Mouse (Mus musculus) layer of hippocampus, adult 18-20 months (tissue): ENCODE measurements around the gene Plaa. TPM values are rescaled to one million over a fixed set of nuclear protein-coding genes. Genes with fewer than 3 reads are reported as not detected.
"Not testable (repeated sequence)": the region's sequence is repeated elsewhere in the genome, so short reads cannot be mapped to it uniquely, and the experiment has no call there.

Source experiments
- DNase-seq, 2 experiments: peaks; one replicate each; pipeline ENCODE4 v3.0.0; 2022; ENCODE audit warnings: low spot score in 2 of 2
- long read RNA-seq: library from polyadenylated mRNA; stranded (forward); transcript quantifications from one replicate; pipeline ENCODE4 v2.0.0, GENCODE M21; 2021
- total RNA-seq, 2 experiments: library from RNA; stranded (reverse); gene quantifications; 2 replicates each; pipeline ENCODE4 v1.2.3; 2021

The Plaa gene
- 10 to 100 TPM; 38.7 to 42.5 TPM for total RNA-seq
- long read RNA-seq, transcript Plaa-201 (14 exons, 2,784 nt): major isoform, 47 of 56 reads
- long read RNA-seq, partial matches to known transcripts: 7 of 56 reads
- long read RNA-seq, other reads (novel, unspliced or antisense): 2 of 56 reads

- DNase-seq: peak; percentile 91 to 96
These were observed at the start of gene Plaa for GRCm38 (mm10) chr4:94603031-94603629. Gene Plaa (minus strand): TSS chr4:94603244.

- DNase-seq: not testable (repeated sequence)
These were observed 47.6 kb upstream of the Plaa start for GRCm38 (mm10) chr4:94650426-94651175.

GRCm38 (mm10) chr4:94649920-94650319 lies 46.9 kb upstream of the Plaa start, which contains the start of gene Lrrc19:
Gene Lrrc19 (minus strand): TSS chr4:94650144.
- DNase-seq: no peak

- peak in 1 of 2 experiments; percentile 72 for DNase-seq
These were observed 40.1 kb upstream of the Plaa start for GRCm38 (mm10) chr4:94643141-94643540.

GRCm38 (mm10) chr4:94620077-94620476 lies 17.0 kb upstream of the Plaa start:
- DNase-seq: no peak

GRCm38 (mm10) chr4:94614627-94615006 lies 11.6 kb upstream of the Plaa start:
- no peak for DNase-seq

GRCm38 (mm10) chr4:94613972-94614626 lies 11.1 kb upstream of the Plaa start, which contains the start of gene Ift74:
Gene Ift74 (plus strand): TSS chr4:94614491.
- peak; percentile 90 to 97 for DNase-seq

- DNase-seq: no peak
These were observed 7.3 kb upstream of the Plaa start for GRCm38 (mm10) chr4:94610339-94610738.

- no peak for DNase-seq
These were observed 2.5 kb upstream of the Plaa start for GRCm38 (mm10) chr4:94605591-94605990.

- no peak for DNase-seq
These were observed 1.5 kb upstream of the Plaa start for GRCm38 (mm10) chr4:94604452-94605019.

GRCm38 (mm10) chr4:94602496-94603030 lies 481 bp downstream of the Plaa start:
- peak in 1 of 2 experiments; percentile 9 for DNase-seq

GRCm38 (mm10) chr4:94601395-94601794 lies 1.6 kb downstream of the Plaa start:
- no peak for DNase-seq

- no peak for DNase-seq
These were observed 10.3 kb downstream of the Plaa start for GRCm38 (mm10) chr4:94592709-94593108.

- peak in 1 of 2 experiments; percentile 24 for DNase-seq
These were observed 11.2 kb downstream of the Plaa start for GRCm38 (mm10) chr4:94591765-94592381.

GRCm38 (mm10) chr4:94572677-94573076 lies 30.4 kb downstream of the Plaa start:
- DNase-seq: no peak

GRCm38 (mm10) chr4:94564297-94564696 lies 38.7 kb downstream of the Plaa start:
- no peak for DNase-seq

GRCm38 (mm10) chr4:94561954-94562648 lies 40.9 kb downstream of the Plaa start:
- no peak for DNase-seq

GRCm38 (mm10) chr4:94560316-94560715 lies 42.7 kb downstream of the Plaa start:
- no peak for DNase-seq

- DNase-seq: no peak
These were observed 43.8 kb downstream of the Plaa start for GRCm38 (mm10) chr4:94559266-94559665.

GRCm38 (mm10) chr4:94557145-94557544 lies 45.9 kb downstream of the Plaa start:
- DNase-seq: no peak
